Mouse (Mus musculus): ENCODE results near the gene Pappa. TPM values are rescaled to one million over a fixed set of nuclear protein-coding genes. Genes with fewer than 3 reads are reported as not detected.

The Pappa gene
- polyA plus RNA-seq, 1 experiment from 2014 or later: 0.87 TPM

- H3K4me2 ChIP-seq (ENCODE audit: low read depth, low read length): no peak overlapping the region
- H3K36me3 ChIP-seq (ENCODE audit: control insufficient read depth, insufficient read depth, low read length): no peaks in the 10 kb centered on the region
- H3K4me1 ChIP-seq (replicated peaks; ENCODE audit: control insufficient read depth, insufficient read depth, low read length): no peaks in the 10 kb centered on the region
- no peak overlapping the region for H3K4me3 ChIP-seq (ENCODE audit: low read length)
- no peak overlapping the region for H3K27ac ChIP-seq (ENCODE audit: low read length)
- no peaks in the 10 kb centered on the region for H3K9me3 ChIP-seq (ENCODE audit: control insufficient read depth, low read length)
- no peaks in the 10 kb centered on the region for H3K27me3 ChIP-seq (ENCODE audit: control insufficient read depth, insufficient read depth, low read depth, low read length)
- no peak overlapping the region for H3K9ac ChIP-seq (ENCODE audit: low read length)
- WGBS: 75% methylated on average over 10 of the region's 10 CpGs
- ATAC-seq (ENCODE audit: low read depth): no peak
Observed at GRCm38 (mm10) chr4:65156231-65156630, 32.3 kb downstream of the Pappa start.

DNA sequence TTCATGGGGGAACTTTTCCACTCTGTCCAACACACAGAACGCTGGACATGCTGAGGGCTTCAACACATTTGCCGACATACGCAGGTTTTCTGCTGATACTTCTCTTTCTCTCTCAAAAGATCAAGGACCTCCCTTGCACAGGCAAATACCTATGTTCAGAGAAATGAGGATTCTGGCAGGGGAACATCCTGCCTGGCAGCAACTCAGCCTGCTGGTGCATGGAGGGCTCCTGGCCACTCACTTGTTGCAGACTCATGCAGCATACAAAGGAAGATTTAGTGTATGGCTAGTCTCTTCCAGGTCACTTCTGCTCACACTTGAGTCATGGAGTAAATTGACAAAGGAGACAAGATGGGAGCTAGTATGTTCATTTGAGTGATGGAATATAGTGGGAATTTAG is 34.7 kb downstream of the Pappa start:
- Histone ChIP-seq H3K36me3 (ENCODE audit: control insufficient read depth, insufficient read depth, low read length) (no peaks in the 10 kb centered on the region), H3K9ac (ENCODE audit: low read length) (no peak overlapping the region), H3K4me2 (ENCODE audit: low read depth, low read length) (no peak overlapping the region), H3K27ac (ENCODE audit: low read length) (no peak overlapping the region), H3K9me3 (ENCODE audit: control insufficient read depth, low read length) (no peaks in the 10 kb centered on the region), H3K27me3 (ENCODE audit: control insufficient read depth, insufficient read depth, low read depth, low read length) (no peaks in the 10 kb centered on the region), H3K4me1 (replicated peaks; ENCODE audit: control insufficient read depth, insufficient read depth, low read length) (no peaks in the 10 kb centered on the region), H3K4me3 (ENCODE audit: low read length) (no peak overlapping the region)
- WGBS: 80% methylated on average over 3 of the region's 3 CpGs
- no peak for ATAC-seq (ENCODE audit: low read depth)

DNA sequence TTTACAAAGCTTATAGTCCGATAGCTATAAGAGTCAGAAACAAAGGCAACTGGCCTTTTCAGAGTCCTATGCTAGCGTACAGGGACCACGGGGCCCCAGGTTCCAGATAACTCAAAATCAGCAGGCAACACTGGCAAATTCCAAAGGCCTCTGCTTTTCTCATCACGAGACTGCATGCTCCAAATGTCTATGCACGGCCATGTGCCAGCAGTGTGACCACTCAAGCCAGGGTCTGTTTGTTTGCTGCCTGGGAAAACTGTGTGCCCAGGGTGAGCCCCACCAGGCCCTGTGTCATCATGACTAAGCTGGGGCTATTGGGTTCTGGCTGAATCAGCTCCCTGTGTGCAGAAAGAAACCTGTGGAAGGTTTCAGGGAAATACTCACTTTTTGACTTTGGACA is 35.5 kb downstream of the Pappa start:
- H3K4me3 ChIP-seq (ENCODE audit: low read length): no peak overlapping the region
- no peak overlapping the region for H3K27ac ChIP-seq (ENCODE audit: low read length)
- H3K4me2 ChIP-seq (ENCODE audit: low read depth, low read length): no peak overlapping the region
- H3K9ac ChIP-seq (ENCODE audit: low read length): no peak overlapping the region
- 0 out of 2 replicates have a peak, but pooled peaks cover 2% of the 10 kb centered on the region for H3K4me1 ChIP-seq (replicated peaks; ENCODE audit: control insufficient read depth, insufficient read depth, low read length)
- 62% methylated on average over 5 of the region's 5 CpGs for WGBS
- no peak for ATAC-seq (ENCODE audit: low read depth)
- H3K9me3 ChIP-seq (ENCODE audit: control insufficient read depth, low read length): no peaks in the 10 kb centered on the region
- no peaks in the 10 kb centered on the region for H3K27me3 ChIP-seq (ENCODE audit: control insufficient read depth, insufficient read depth, low read depth, low read length)
- H3K36me3 ChIP-seq (ENCODE audit: control insufficient read depth, insufficient read depth, low read length): no peaks in the 10 kb centered on the region

DNA sequence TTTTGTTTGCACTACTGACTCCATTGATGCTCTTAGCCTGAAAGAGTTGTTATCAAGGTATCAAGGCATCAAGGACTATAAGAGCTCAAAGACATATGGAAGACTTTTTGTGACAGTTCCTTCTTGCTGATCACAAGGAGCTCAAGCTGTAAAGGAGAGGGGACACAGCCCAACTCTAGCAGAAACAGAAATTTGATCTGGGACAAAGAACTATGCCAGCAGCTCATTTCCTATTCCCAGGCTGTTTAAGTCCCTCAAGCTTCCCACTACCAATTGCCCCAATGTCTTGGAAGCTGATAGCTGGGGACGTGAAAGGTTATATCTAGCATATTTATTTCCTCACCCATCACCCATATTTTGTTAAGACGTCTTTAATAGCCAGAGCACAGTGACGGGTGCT is 39.7 kb downstream of the Pappa start:
- H3K4me2 ChIP-seq (ENCODE audit: low read depth, low read length): no peak overlapping the region
- no peaks in the 10 kb centered on the region for H3K27me3 ChIP-seq (ENCODE audit: control insufficient read depth, insufficient read depth, low read depth, low read length)
- no peak overlapping the region for H3K4me3 ChIP-seq (ENCODE audit: low read length)
- peak overlapping the region; percentile 29; the same call in 1 of the 2 replicates for H3K27ac ChIP-seq (ENCODE audit: low read length)
- H3K9me3 ChIP-seq (ENCODE audit: control insufficient read depth, low read length): no peaks in the 10 kb centered on the region
- peaks cover 6% of the 10 kb centered on the region; the same call in 1 of the 2 replicates for H3K4me1 ChIP-seq (replicated peaks; ENCODE audit: control insufficient read depth, insufficient read depth, low read length)
- ATAC-seq (ENCODE audit: low read depth): peak; percentile 53
- no peaks in the 10 kb centered on the region for H3K36me3 ChIP-seq (ENCODE audit: control insufficient read depth, insufficient read depth, low read length)
- H3K9ac ChIP-seq (ENCODE audit: low read length): no peak overlapping the region
- WGBS: 43% methylated on average over 3 of the region's 3 CpGs

GRCm38 (mm10) chr4:65166288-65166835 is 42.4 kb downstream of the Pappa start:
- Histone ChIP-seq H3K36me3 (ENCODE audit: control insufficient read depth, insufficient read depth, low read length) (no peaks in the 10 kb centered on the region), H3K27ac (ENCODE audit: low read length) (no peak overlapping the region), H3K27me3 (ENCODE audit: control insufficient read depth, insufficient read depth, low read depth, low read length) (no peaks in the 10 kb centered on the region), H3K9ac (ENCODE audit: low read length) (no peak overlapping the region), H3K4me2 (ENCODE audit: low read depth, low read length) (no peak overlapping the region), H3K4me1 (replicated peaks; ENCODE audit: control insufficient read depth, insufficient read depth, low read length) (peaks cover 6% of the 10 kb centered on the region; the same call in 1 of the 2 replicates), H3K4me3 (ENCODE audit: low read length) (no peak overlapping the region), H3K9me3 (ENCODE audit: control insufficient read depth, low read length) (no peaks in the 10 kb centered on the region)
- ATAC-seq (ENCODE audit: low read depth): peak; percentile 51; the same call in 1 of the 2 replicates
- 56% methylated on average over 3 of the region's 3 CpGs for WGBS

DNA sequence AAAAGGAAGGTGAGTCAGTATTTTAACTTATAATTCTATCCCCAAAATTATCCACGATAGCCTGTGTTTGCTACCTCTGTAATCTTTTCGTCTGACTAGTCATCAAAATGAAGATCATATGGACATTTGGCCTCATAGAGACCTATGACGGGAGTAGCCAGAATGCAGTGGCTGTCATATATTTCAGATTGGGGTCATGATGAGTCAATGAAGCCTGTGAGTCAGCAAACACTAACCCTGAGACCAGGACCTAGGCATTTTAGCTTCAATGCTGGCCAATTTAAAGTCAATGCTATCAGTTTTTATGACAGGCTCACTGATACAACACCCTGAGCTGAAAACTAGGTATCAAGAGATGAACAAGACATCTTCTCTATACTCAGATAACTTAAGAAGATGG is 50.5 kb downstream of the Pappa start:
- H3K27me3 ChIP-seq (ENCODE audit: control insufficient read depth, insufficient read depth, low read depth, low read length): no peaks in the 10 kb centered on the region
- no peak overlapping the region for H3K9ac ChIP-seq (ENCODE audit: low read length)
- no peaks in the 10 kb centered on the region for H3K4me1 ChIP-seq (replicated peaks; ENCODE audit: control insufficient read depth, insufficient read depth, low read length)
- no peaks in the 10 kb centered on the region for H3K36me3 ChIP-seq (ENCODE audit: control insufficient read depth, insufficient read depth, low read length)
- H3K4me3 ChIP-seq (ENCODE audit: low read length): no peak overlapping the region
- ATAC-seq (ENCODE audit: low read depth): no peak
- no peak overlapping the region for H3K27ac ChIP-seq (ENCODE audit: low read length)
- H3K4me2 ChIP-seq (ENCODE audit: low read depth, low read length): no peak overlapping the region
- no peaks in the 10 kb centered on the region for H3K9me3 ChIP-seq (ENCODE audit: control insufficient read depth, low read length)
- WGBS: 78% methylated on average over 3 of the region's 3 CpGs

GRCm38 (mm10) chr4:65178146-65178545 is 54.2 kb downstream of the Pappa start:
- Histone ChIP-seq H3K27ac (ENCODE audit: low read length) (no peak overlapping the region), H3K36me3 (ENCODE audit: control insufficient read depth, insufficient read depth, low read length) (no peaks in the 10 kb centered on the region), H3K9me3 (ENCODE audit: control insufficient read depth, low read length) (no peaks in the 10 kb centered on the region), H3K27me3 (ENCODE audit: control insufficient read depth, insufficient read depth, low read depth, low read length) (no peaks in the 10 kb centered on the region), H3K4me1 (replicated peaks; ENCODE audit: control insufficient read depth, insufficient read depth, low read length) (no peaks in the 10 kb centered on the region), H3K9ac (ENCODE audit: low read length) (no peak overlapping the region), H3K4me3 (ENCODE audit: low read length) (no peak overlapping the region), H3K4me2 (ENCODE audit: low read depth, low read length) (no peak overlapping the region)
- 23% methylated on average over 1 of the region's 1 CpGs for WGBS
- no peak for ATAC-seq (ENCODE audit: low read depth)

- no peak overlapping the region for H3K4me3 ChIP-seq (ENCODE audit: low read length)
- no peaks in the 10 kb centered on the region for H3K27me3 ChIP-seq (ENCODE audit: control insufficient read depth, insufficient read depth, low read depth, low read length)
- no peaks in the 10 kb centered on the region for H3K36me3 ChIP-seq (ENCODE audit: control insufficient read depth, insufficient read depth, low read length)
- WGBS: 49% methylated on average over 2 of the region's 2 CpGs
- H3K9ac ChIP-seq (ENCODE audit: low read length): no peak overlapping the region
- ATAC-seq (ENCODE audit: low read depth): no peak
- H3K9me3 ChIP-seq (ENCODE audit: control insufficient read depth, low read length): no peaks in the 10 kb centered on the region
- H3K27ac ChIP-seq (ENCODE audit: low read length): no peak overlapping the region
- H3K4me2 ChIP-seq (ENCODE audit: low read depth, low read length): no peak overlapping the region
- peaks cover 4% of the 10 kb centered on the region; the same call in 1 of the 2 replicates for H3K4me1 ChIP-seq (replicated peaks; ENCODE audit: control insufficient read depth, insufficient read depth, low read length)
Observed at GRCm38 (mm10) chr4:65187236-65187635, 63.3 kb downstream of the Pappa start.

DNA sequence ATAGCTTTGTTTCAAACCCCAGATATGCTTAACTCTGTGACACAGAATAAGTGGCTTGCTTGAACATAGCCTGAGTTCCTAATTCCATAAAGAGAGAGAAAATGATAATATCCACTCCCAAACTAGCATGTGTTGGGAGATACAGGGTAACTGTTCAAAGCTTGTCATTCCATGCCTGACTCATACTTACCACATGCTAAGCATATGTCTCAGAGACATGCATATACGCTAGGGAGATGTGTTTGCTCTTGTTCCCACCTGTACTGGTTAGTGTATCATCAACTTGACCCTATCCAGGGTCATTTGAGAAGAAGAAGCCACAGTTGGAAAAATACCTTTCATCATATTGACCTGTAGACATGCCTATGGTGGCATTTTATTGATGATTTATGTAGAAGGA is 63.7 kb downstream of the Pappa start:
- H3K9me3 ChIP-seq (ENCODE audit: control insufficient read depth, low read length): no peaks in the 10 kb centered on the region
- H3K4me1 ChIP-seq (replicated peaks; ENCODE audit: control insufficient read depth, insufficient read depth, low read length): peaks cover 4% of the 10 kb centered on the region; the same call in 1 of the 2 replicates
- no peak overlapping the region for H3K4me2 ChIP-seq (ENCODE audit: low read depth, low read length)
- no peaks in the 10 kb centered on the region for H3K36me3 ChIP-seq (ENCODE audit: control insufficient read depth, insufficient read depth, low read length)
- 91% methylated on average over 1 of the region's 1 CpGs for WGBS
- no peak overlapping the region for H3K9ac ChIP-seq (ENCODE audit: low read length)
- H3K27me3 ChIP-seq (ENCODE audit: control insufficient read depth, insufficient read depth, low read depth, low read length): no peaks in the 10 kb centered on the region
- H3K27ac ChIP-seq (ENCODE audit: low read length): no peak overlapping the region
- no peak overlapping the region for H3K4me3 ChIP-seq (ENCODE audit: low read length)
- ATAC-seq (ENCODE audit: low read depth): no peak
